Mouse (Mus musculus) ES-E14 (cell line): ENCODE data around the gene Cnbp. TPM values are rescaled to one million over a fixed set of nuclear protein-coding genes. Genes with fewer than 3 reads are reported as not detected.
A peak's percentile ranks its signal among the peaks of the same experiment; 100 is the strongest.

ENCODE experiments used
- DNase-seq: peaks from one replicate; pipeline ENCODE4 v3.0.0-alpha.2; 2013; ENCODE audit warnings: low read depth, low spot score
- H3K27ac ChIP-seq: 2 replicates; pipeline ENCODE4 v1.5.1; 2012; ENCODE audit warnings: low read depth, mild to moderate bottlenecking, low read length, moderate library complexity, mixed read lengths; ENCODE audit not compliant: poor library complexity, insufficient read depth, severe bottlenecking
- H3K36me3 ChIP-seq: 2 replicates; pipeline ENCODE4 v1.6.1; 2012; ENCODE audit warnings: mild to moderate bottlenecking, low read length, moderate library complexity, mixed read lengths; ENCODE audit not compliant: control insufficient read depth, poor library complexity, insufficient read depth, severe bottlenecking
- H3K4me1 ChIP-seq, 2 experiments: fragments of 150-350 bp in 1 of 2; sonication (generic) in 1 of 2; 2 replicates each; pipeline ENCODE4 v1.6.1; 2012; ENCODE audit warnings: low read length in 2 of 2, mild to moderate bottlenecking in 1 of 2, mixed read lengths in 1 of 2; ENCODE audit not compliant: control insufficient read depth in 2 of 2, insufficient read depth in 2 of 2, poor library complexity in 1 of 2
- H3K4me3 ChIP-seq, 2 experiments: fragments of 150-350 bp in 1 of 2; sonication (generic) in 1 of 2; 2 replicates each; pipeline ENCODE4 v1.5.1; 2012; ENCODE audit warnings: low read length in 2 of 2, low read depth in 1 of 2, mild to moderate bottlenecking in 1 of 2, mixed read lengths in 1 of 2; ENCODE audit not compliant: insufficient read depth in 1 of 2, poor library complexity in 1 of 2, severe bottlenecking in 1 of 2
- H3K9ac ChIP-seq: 2 replicates; pipeline ENCODE4 v1.6.1; 2012; ENCODE audit warnings: low read depth, mild to moderate bottlenecking, low read length, mixed read lengths; ENCODE audit not compliant: poor library complexity, insufficient read depth, severe bottlenecking
- H3K9me3 ChIP-seq: fragments of 150-350 bp; sonication (generic); 2 replicates; pipeline ENCODE4 v1.6.1; 2012; ENCODE audit warnings: low read depth, mild to moderate bottlenecking, low read length; ENCODE audit not compliant: control insufficient read depth, insufficient read depth
- CHD2 ChIP-seq: IDR thresholded peaks from 2 replicates; pipeline ENCODE4 v1.6.1; 2014; ENCODE audit warnings: mild to moderate bottlenecking, low read depth, low read length, inconsistent platforms
- HCFC1 ChIP-seq: IDR thresholded peaks from 2 replicates; pipeline ENCODE4 v1.6.1; 2012; ENCODE audit warnings: low read length, inconsistent platforms, borderline replicate concordance; ENCODE audit not compliant: insufficient read depth
- MAFK ChIP-seq: IDR thresholded peaks from 2 replicates; pipeline ENCODE4 v1.6.1; 2014; ENCODE audit warnings: mild to moderate bottlenecking, low read depth, low read length, inconsistent platforms; ENCODE audit not compliant: insufficient read depth
- ZC3H11A ChIP-seq: IDR thresholded peaks from 2 replicates; pipeline ENCODE4 v1.6.1; 2012; ENCODE audit warnings: low read depth, mild to moderate bottlenecking, inconsistent platforms, low read length, borderline replicate concordance
- ZNF384 ChIP-seq: IDR thresholded peaks from 2 replicates; pipeline ENCODE4 v1.6.1; 2012; ENCODE audit warnings: low read depth, low read length, inconsistent platforms
- in situ Hi-C, 2 experiments: fragments of 600-800 bp; cut with MboI; formaldehyde crosslinking; loops; one replicate each; pipeline ENCODE4 v1.15.1; 2025; ENCODE audit warnings: low sequenced_read_pairs in 2 of 2, inconsistent platforms in 1 of 2; ENCODE audit not compliant: unreplicated experiment in 2 of 2
- total RNA-seq: library from RNA; depleted of rRNA; stranded (reverse); fragments of 300-350 nt; gene quantifications from 2 replicates; pipeline ENCODE4 v1.2.3, GENCODE M21; 2012; rRNA removed

The Cnbp gene
- total RNA-seq, 1 experiment: 562 TPM

DNA sequence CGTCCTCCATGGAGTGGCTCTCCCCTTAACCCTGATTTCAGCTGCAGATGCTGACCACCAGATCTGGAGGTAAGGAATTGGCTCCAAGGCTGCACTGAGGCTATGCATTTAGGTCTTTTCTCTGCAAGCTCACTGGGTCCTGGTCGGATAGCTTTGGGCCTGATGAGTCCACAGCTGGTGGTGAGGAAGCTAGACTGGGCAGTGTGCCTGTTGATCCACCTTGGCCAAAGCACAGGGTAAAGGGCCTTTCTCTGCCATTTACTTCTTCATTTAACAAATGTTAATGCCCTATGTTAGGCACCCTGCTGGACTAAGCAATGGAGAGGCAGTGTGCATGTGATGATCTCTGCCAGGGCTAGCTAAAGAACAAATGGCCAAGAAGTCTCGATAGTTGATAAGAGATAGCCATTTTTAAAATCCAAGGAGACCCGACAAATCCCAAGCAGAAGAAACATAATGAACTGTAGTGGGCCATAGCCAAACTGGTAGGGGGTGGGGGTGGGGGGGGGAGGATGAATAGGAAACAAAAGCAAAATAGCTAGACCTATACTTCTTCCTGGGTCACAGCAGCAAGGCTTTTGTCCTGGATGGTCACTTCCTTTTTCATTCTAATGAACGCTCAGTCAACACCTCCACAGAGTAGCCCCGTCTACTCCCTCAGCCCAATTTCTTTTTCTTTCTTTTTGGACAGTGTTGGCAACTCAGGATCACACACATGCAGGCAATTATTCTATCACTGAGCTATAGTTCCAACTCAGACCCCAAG, 55.3 kb downstream of the Cnbp start:
- peak; percentile 9 for DNase-seq
- Histone ChIP-seq H3K36me3 (no peaks in the 10 kb centered on the region; the same call in 1 of the 2 replicates), H3K27ac (no peak overlapping the region; the same call in 1 of the 2 replicates), H3K9ac (no peak overlapping the region), H3K4me3 (no peak overlapping the region), H3K4me1 (peaks cover 9 to 30% of the 10 kb centered on the region in 2 experiments), H3K9me3 (no peaks in the 10 kb centered on the region)
- in situ Hi-C loops: no loop called here
- no peak for TF ChIP-seq HCFC1

- Histone ChIP-seq H3K36me3 (no peaks in the 10 kb centered on the region; the same call in 1 of the 2 replicates), H3K27ac (no peak overlapping the region), H3K4me1 (peaks cover 9 to 30% of the 10 kb centered on the region in 2 experiments), H3K9ac (no peak overlapping the region), H3K9me3 (no peaks in the 10 kb centered on the region), H3K4me3 (no peak overlapping the region)
- no peak for TF ChIP-seq HCFC1
- TF ChIP-seq MAFK: no peak
- TF ChIP-seq ZNF384: no peak
- no peak for TF ChIP-seq CHD2
- TF ChIP-seq ZC3H11A: no peak
- no peak for DNase-seq
- in situ Hi-C loops: no loop called here
Observed at GRCm38 (mm10) chr6:87793821-87794510, 56.9 kb downstream of the Cnbp start.

Other genes starting within 250 kb of the Cnbp start
- gene Aplf, start 178.9 kb downstream of the Cnbp start, total RNA-seq: 9.1 and 10.4 TPM in 2 replicates
- gene Efcc1, start 120.2 kb downstream of the Cnbp start, total RNA-seq: not detected in 2 replicates
- not detected in 2 replicates for gene Gp9, start 73.0 kb downstream of the Cnbp start, total RNA-seq
- 1.6 and 2.0 TPM in 2 replicates for gene Rab43, start 38.9 kb downstream of the Cnbp start, total RNA-seq
- gene Gm45140, start 15.3 kb downstream of the Cnbp start, total RNA-seq: 2.6 and 5.7 TPM in 2 replicates
- 34.6 and 48.8 TPM in 2 replicates for gene Isy1, start 12.3 kb downstream of the Cnbp start, total RNA-seq
- gene Copg1, start 36.7 kb upstream of the Cnbp start, total RNA-seq: 103 and 107 TPM in 2 replicates
- gene Hmces, start 62.8 kb upstream of the Cnbp start, total RNA-seq: 61.2 and 125 TPM in 2 replicates
- 13.6 and 14.0 TPM in 2 replicates for gene H1fx, start 130.5 kb upstream of the Cnbp start, total RNA-seq
- gene Rab7, start 194.2 kb upstream of the Cnbp start, total RNA-seq: 31.2 and 56.2 TPM in 2 replicates
- 376 and 602 TPM in 2 replicates for gene Rpn1, start 233.4 kb upstream of the Cnbp start, total RNA-seq